In the genomic region with DNA sequence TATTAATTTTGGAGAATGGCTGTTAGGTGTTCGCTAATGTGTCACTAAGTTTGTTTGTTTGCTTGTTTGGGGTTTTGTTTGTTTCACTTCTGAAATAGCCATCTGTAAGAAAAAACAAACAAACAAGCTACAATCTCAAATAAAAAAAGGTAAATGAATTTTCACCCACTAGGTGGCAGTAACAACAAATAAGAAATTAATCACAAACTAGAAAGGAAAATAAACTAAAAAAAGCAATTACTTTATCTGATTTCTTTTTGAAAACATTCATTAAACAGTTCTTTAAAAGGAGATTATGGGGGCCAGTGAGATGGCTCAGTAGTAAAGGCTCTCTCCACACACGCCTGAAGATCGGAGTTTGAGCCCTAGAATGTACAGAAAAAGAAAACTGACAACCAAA, we compare ENCODE assay signal across 16 mouse cellular contexts.
DNase-seq lines count a peak whose midpoint lies in the region; ATAC-seq and TF ChIP-seq lines count a peak whose summit lies in the region.
"Had no signal": no experiment of that assay in that cellular context is flagged by ENCODE, and none has a peak within 500 bp of the region (broad histone marks: within the 10 kb centered on the region; RNA-seq: fewer than 3 reads in every experiment).

No protein-coding gene starts in this region.

- intact Hi-C loops in gastrocnemius, adult 2 months (cut with DNase I): no loop called here
- intact Hi-C loops in left cerebral cortex, adult 2 months (cut with DNase I): no loop called here
- intact Hi-C loops in left cerebral cortex, postnatal 14 days (cut with DNase I): no loop called here

- DNase-seq in gastrocnemius, adult 2 months: no peak
- DNase-seq in gastrocnemius, postnatal 4 days (ENCODE audit: low spot score in 2 of 2): no peak
- no peak for DNase-seq in left cerebral cortex, adult 2 months (ENCODE audit: extremely low spot score in 1 of 2, low spot score in 2 of 2)
- no peak for DNase-seq in left cerebral cortex, postnatal 14 days (ENCODE audit: low spot score in 2 of 2)
- DNase-seq in MEL (ENCODE audit: low read depth, low spot score) (peak; percentile 41), adipocyte (ENCODE audit: low spot score) (peak; percentile 27)
- DNase-seq: adrenal gland, postnatal 25 days; heart, postnatal 14 days; kidney, adult 11 months; kidney, postnatal 36 days; thymus, adult 18-20 months had no signal

- no peak overlapping the region for H3K27ac ChIP-seq in gastrocnemius, adult 2 months
- H3K27ac ChIP-seq in left cerebral cortex, adult 2 months: no peak overlapping the region
- no peak overlapping the region for H3K27ac ChIP-seq in MEL (ENCODE audit: control insufficient read depth, low read depth, low read length)
- H3K27ac ChIP-seq: limb, embryonic 15.5 days; lung, embryonic 15.5 days had no signal

- no peaks in the 10 kb centered on the region for H3K27me3 ChIP-seq in MEL (ENCODE audit: control insufficient read depth in 1 of 2, insufficient read depth in 2 of 2, low read length in 2 of 2)
- H3K27me3 ChIP-seq: limb, embryonic 15.5 days; lung, embryonic 15.5 days had no signal

- no peak overlapping the region for H3K4me3 ChIP-seq in gastrocnemius, adult 2 months
- no peak overlapping the region for H3K4me3 ChIP-seq in left cerebral cortex, adult 2 months
- no peak overlapping the region for H3K4me3 ChIP-seq in MEL (ENCODE audit: control insufficient read depth in 1 of 2, insufficient read depth in 1 of 2, low read depth in 2 of 2, low read length in 2 of 2)
- H3K4me3 ChIP-seq: erythroblast, embryonic 14.5 days; limb, embryonic 15.5 days; lung, embryonic 15.5 days; myocyte had no signal

- H3K79me2 ChIP-seq in MEL (ENCODE audit: control insufficient read depth, insufficient read depth, low read length, poor library complexity): no peaks in the 10 kb centered on the region

- TF ChIP-seq CTCF in gastrocnemius, adult 2 months (IDR thresholded peaks at IDR 0.05): peak; percentile 53
- peak; percentile 61 for TF ChIP-seq CTCF in left cerebral cortex, adult 2 months (IDR thresholded peaks at IDR 0.05)
- TF ChIP-seq CTCF in MEL (IDR thresholded peaks at IDR 0.05 in 2 of 3, conservative IDR thresholded peaks at IDR 0.05 in 1 of 3; ENCODE audit: control insufficient read depth in 1 of 3, insufficient read depth in 1 of 3, low read depth in 2 of 3, low read length in 3 of 3, poor library complexity in 1 of 3, severe bottlenecking in 1 of 3): peak in 1 of 3 experiments; percentile 50; a peak in 2 of 6 replicates

- H3K9me3 ChIP-seq in MEL (replicated peaks; ENCODE audit: insufficient read depth, low read length): no peaks in the 10 kb centered on the region
- H3K9me3 ChIP-seq: limb, embryonic 15.5 days; lung, embryonic 15.5 days had no signal

- TF ChIP-seq RAD21 in MEL (IDR thresholded peaks at IDR 0.05; ENCODE audit: low read depth, low read length): peak; percentile 55

- no peaks in the 10 kb centered on the region for H3K4me1 ChIP-seq in MEL (ENCODE audit: control insufficient read depth in 1 of 2, insufficient read depth in 2 of 2, low read length in 2 of 2)
- H3K4me1 ChIP-seq: limb, embryonic 15.5 days; lung, embryonic 15.5 days had no signal

- no peaks in the 10 kb centered on the region for H3K36me3 ChIP-seq in MEL (ENCODE audit: control insufficient read depth in 1 of 2, insufficient read depth in 2 of 2, low read length in 2 of 2)
- H3K36me3 ChIP-seq: limb, embryonic 15.5 days; lung, embryonic 15.5 days had no signal

- TF ChIP-seq POLR2A in MEL (IDR thresholded peaks at IDR 0.05; ENCODE audit: control insufficient read depth in 1 of 2, insufficient read depth in 1 of 2, low read depth in 1 of 2, low read length in 2 of 2, poor library complexity in 1 of 2): no peak

- no peak overlapping the region for H3K9ac ChIP-seq in MEL (ENCODE audit: control insufficient read depth, low read depth, low read length, poor library complexity, severe bottlenecking)
- H3K9ac ChIP-seq: limb, embryonic 15.5 days; lung, embryonic 15.5 days had no signal

- ATAC-seq in activated CD4-positive, CD25-positive, alpha-beta regulatory T cell, adult 4 months: no peak

- TF ChIP-seq EP300 in MEL (IDR thresholded peaks at IDR 0.05; ENCODE audit: low read depth in 1 of 2, low read length in 2 of 2): no peak

TF ChIP-seq in MEL, 35 proteins besides CTCF, POLR2A, EP300 and RAD21:
- peak; percentile 35 for TF ChIP-seq SMC3 (IDR thresholded peaks at IDR 0.05; ENCODE audit: low read depth, low read length)
- no peak for TF ChIP-seq USF1 (IDR thresholded peaks at IDR 0.05; ENCODE audit: low read depth, low read length)
- no peak for TF ChIP-seq MAFK (IDR thresholded peaks at IDR 0.05; ENCODE audit: borderline replicate concordance, low read depth, low read length)
- no peak for TF ChIP-seq TBP (IDR thresholded peaks at IDR 0.05; ENCODE audit: low read depth, low read length)
- no peak for TF ChIP-seq GATA1 (IDR thresholded peaks at IDR 0.05; ENCODE audit: low read depth, low read length)
- no peak for TF ChIP-seq JUND (IDR thresholded peaks at IDR 0.05; ENCODE audit: low read depth, low read length)
- no peak for TF ChIP-seq ZC3H11A (IDR thresholded peaks at IDR 0.05; ENCODE audit: low read depth, low read length)
- no peak for TF ChIP-seq E2F4 (IDR thresholded peaks at IDR 0.05; ENCODE audit: borderline replicate concordance, low read depth, low read length)

Comparison
In these comparisons a context has a peak if more than half of its experiments do, and no peak if none do; other contexts are left out.
1. DNase-seq: peak in MEL (single experiment) and adipocyte (single experiment); none in gastrocnemius, adult 2 months (single experiment), gastrocnemius, postnatal 4 days (0 of 2), left cerebral cortex, adult 2 months (0 of 2) and left cerebral cortex, postnatal 14 days (0 of 2).